Comparison of ENCODE assay signal across 7 mouse cellular contexts in genomic region chr13:47201962-47202624, GRCm38 (mm10).
DNase-seq lines count a peak whose midpoint lies in the region; ATAC-seq and TF ChIP-seq lines count a peak whose summit lies in the region.

No protein-coding gene starts in this region.

- no peak for TF ChIP-seq CTCF in kidney, adult 2 months (conservative IDR thresholded peaks at IDR 0.05; ENCODE audit: insufficient read depth, insufficient read length, low read depth, low read length)

- H3K27ac ChIP-seq in kidney, adult 2 months (ENCODE audit: insufficient read depth, low read depth, low read length), result no peak overlapping the region
- H3K27ac ChIP-seq in heart, embryonic 13.5 days (replicated peaks), result peak overlapping the region; percentile 41

- TF ChIP-seq POLR2A in kidney, adult 2 months (IDR thresholded peaks at IDR 0.05; ENCODE audit: low read depth, low read length), result no peak
- TF ChIP-seq POLR2A in myocyte (IDR thresholded peaks at IDR 0.05; ENCODE audit: insufficient read length, low read depth), result no peak

- H3K79me2 ChIP-seq in myocyte (ENCODE audit: control insufficient read depth, insufficient read depth), result no peaks in the 10 kb centered on the region

- no peak overlapping the region for H3K4me2 ChIP-seq in heart, embryonic 13.5 days
- peak overlapping the region; percentile 19 for H3K4me2 ChIP-seq in myocyte (ENCODE audit: low read depth)

- WGBS in kidney, adult 2 months, result 44% methylated on average over 13 of the region's 13 CpGs
- WGBS in heart, embryonic 13.5 days, result 51% methylated on average over 13 of the region's 13 CpGs

- H3K9me3 ChIP-seq in heart, embryonic 13.5 days, result peaks cover 5% of the 10 kb centered on the region

- no peaks in the 10 kb centered on the region for H3K27me3 ChIP-seq in kidney, adult 2 months (replicated peaks; ENCODE audit: control insufficient read depth, insufficient read depth, low read length)
- H3K27me3 ChIP-seq in heart, embryonic 13.5 days (replicated peaks), result no peaks in the 10 kb centered on the region
- no peaks in the 10 kb centered on the region for H3K27me3 ChIP-seq in myocyte (ENCODE audit: control insufficient read depth, insufficient read depth, insufficient read length)

- ATAC-seq in heart, embryonic 13.5 days (ENCODE audit: extremely low read depth, insufficient number of reproducible peaks, low FRiP score, low TSS enrichment), result no peak

- no peak overlapping the region for H3K9ac ChIP-seq in heart, embryonic 13.5 days

- DNase-seq in kidney, adult 2 months, result peak; percentile 38
- no peak for DNase-seq in kidney, adult 18-20 months
- DNase-seq in adrenal gland, postnatal 36 days, result peak; percentile 47 to 72
- DNase-seq in thymus, postnatal 36 days, result no peak
- no peak for DNase-seq in natural killer cell, adult 2 months (ENCODE audit: low spot score in 2 of 2)

- no peak overlapping the region for H3K4me3 ChIP-seq in kidney, adult 2 months (ENCODE audit: insufficient read depth, low read depth, low read length)
- no peak overlapping the region for H3K4me3 ChIP-seq in heart, embryonic 13.5 days
- H3K4me3 ChIP-seq in myocyte, result no peak overlapping the region

- no peaks in the 10 kb centered on the region for H3K4me1 ChIP-seq in kidney, adult 2 months (ENCODE audit: control insufficient read depth, insufficient read depth, low read length)
- H3K4me1 ChIP-seq in heart, embryonic 13.5 days, result peaks cover 15% of the 10 kb centered on the region

- H3K36me3 ChIP-seq in kidney, adult 2 months (ENCODE audit: control insufficient read depth, insufficient read depth, low read length), result no peaks in the 10 kb centered on the region
- no peaks in the 10 kb centered on the region for H3K36me3 ChIP-seq in heart, embryonic 13.5 days
- H3K36me3 ChIP-seq in myocyte (ENCODE audit: control insufficient read depth, insufficient read depth), result no peaks in the 10 kb centered on the region

- H3ac ChIP-seq in myocyte (ENCODE audit: control insufficient read depth, insufficient read length), result no peak overlapping the region

TF ChIP-seq in myocyte, 11 proteins besides CTCF, POLR2A, EP300 and RAD21:
- no peak for TF ChIP-seq USF1 (IDR thresholded peaks at IDR 0.05; ENCODE audit: low read depth)
- no peak for TF ChIP-seq TCF3 (IDR thresholded peaks at IDR 0.05; ENCODE audit: insufficient read length, low read depth)
- no peak for TF ChIP-seq E2F4 (IDR thresholded peaks at IDR 0.05; ENCODE audit: insufficient read depth)
- TF ChIP-seq REST (IDR thresholded peaks at IDR 0.05; ENCODE audit: insufficient read depth, insufficient read length), result no peak
- TF ChIP-seq CEBPB (IDR thresholded peaks at IDR 0.05; ENCODE audit: insufficient read depth, poor library complexity, severe bottlenecking), result no peak
- TF ChIP-seq TCF12 (IDR thresholded peaks at IDR 0.05; ENCODE audit: insufficient read depth, poor library complexity, severe bottlenecking), result no peak
- no peak for TF ChIP-seq MYOG (IDR thresholded peaks at IDR 0.05; ENCODE audit: control insufficient read depth in 1 of 3, insufficient read depth in 1 of 3, insufficient read length in 2 of 3, low read depth in 2 of 3)
- no peak for TF ChIP-seq MYOD1 (IDR thresholded peaks at IDR 0.05; ENCODE audit: control insufficient read depth in 1 of 3, insufficient read length in 2 of 3, low read depth in 2 of 3)
- no peak for TF ChIP-seq SRF (IDR thresholded peaks at IDR 0.05; ENCODE audit: control insufficient read depth, insufficient read length, low read depth)
- TF ChIP-seq MAX (IDR thresholded peaks at IDR 0.05; ENCODE audit: low read depth), result no peak
- TF ChIP-seq POLR2AphosphoS2 (IDR thresholded peaks at IDR 0.05; ENCODE audit: insufficient read length, low read depth), result no peak

Comparison
In these comparisons a context has a peak if more than half of its experiments do, and no peak if none do; other contexts are left out.
1. DNase-seq: peak in kidney, adult 2 months (single experiment) and adrenal gland, postnatal 36 days (2 of 2); none in kidney, adult 18-20 months (single experiment), thymus, postnatal 36 days (0 of 2) and natural killer cell, adult 2 months (0 of 2).